Mouse (Mus musculus) erythroblast, embryonic 14.5 days (primary cell): ENCODE measurements around the gene Prdx6.

ENCODE experiments used
- GATA1 ChIP-seq: IDR thresholded peaks from 2 replicates; pipeline ENCODE4 v1.6.1; 2012; ENCODE audit warnings: low read length, inconsistent platforms, mixed read lengths
- TAL1 ChIP-seq: IDR thresholded peaks from 3 replicates; pipeline ENCODE4 v1.6.1; 2012; ENCODE audit warnings: low read length, inconsistent platforms, mixed read lengths

GRCm38 (mm10) chr1:161252901-161253300 lies 1.9 kb upstream of the Prdx6 start:
- TF ChIP-seq GATA1 (no peak), TAL1 (no peak)
